Mouse (Mus musculus) MEL (cell line): ENCODE measurements at regions not wholly inside any gene's neighbourhood (a gene's known extent, or its start where the extent isn't known, plus 50 kb on each side); places are given as distances from the start of the nearest gene placed in this dataset.

Experiments
- DNase-seq: peaks from one replicate; pipeline ENCODE4 v3.0.0; 2011; ENCODE audit warnings: low read depth, low spot score
- H3K27ac ChIP-seq: 2 replicates; pipeline ENCODE4 v1.5.1; 2012; ENCODE audit warnings: low read depth, mild to moderate bottlenecking, control low read depth, low read length, moderate library complexity; ENCODE audit not compliant: control insufficient read depth
- H3K27me3 ChIP-seq, 2 experiments: fragments of 150-350 bp in 1 of 2; sonication (generic) in 1 of 2; 2 replicates each; pipeline ENCODE4 v1.6.1; 2012; ENCODE audit warnings: low read length in 2 of 2, mild to moderate bottlenecking in 2 of 2, improper control_type of control experiment in 1 of 2, moderate library complexity in 1 of 2; ENCODE audit not compliant: insufficient read depth in 2 of 2, control insufficient read depth in 1 of 2
- H3K36me3 ChIP-seq, 2 experiments: 2 replicates each; pipeline ENCODE4 v1.6.1; 2012 to 2014; ENCODE audit warnings: low read length in 2 of 2, improper control_type of control experiment in 1 of 2, inconsistent platforms in 1 of 2, mild to moderate bottlenecking in 1 of 2; ENCODE audit not compliant: insufficient read depth in 2 of 2, control insufficient read depth in 1 of 2
- H3K4me1 ChIP-seq, 2 experiments: fragments of 150-350 bp in 1 of 2; sonication (generic) in 1 of 2; 2 replicates each; pipeline ENCODE4 v1.6.1; 2012; ENCODE audit warnings: low read length in 2 of 2, improper control_type of control experiment in 1 of 2, mild to moderate bottlenecking in 1 of 2; ENCODE audit not compliant: insufficient read depth in 2 of 2, control insufficient read depth in 1 of 2
- H3K4me3 ChIP-seq, 2 experiments: fragments of 150-350 bp in 1 of 2; sonication (generic) in 1 of 2; 2 replicates each; pipeline ENCODE4 v1.5.1; 2012; ENCODE audit warnings: low read depth in 2 of 2, low read length in 2 of 2, mild to moderate bottlenecking in 2 of 2, moderate library complexity in 2 of 2, control low read depth in 1 of 2, improper control_type of control experiment in 1 of 2; ENCODE audit not compliant: control insufficient read depth in 1 of 2, insufficient read depth in 1 of 2
- H3K79me2 ChIP-seq: 2 replicates; pipeline ENCODE4 v1.6.1; 2012; ENCODE audit warnings: mild to moderate bottlenecking, low read length, moderate library complexity; ENCODE audit not compliant: control insufficient read depth, poor library complexity, insufficient read depth
- H3K9ac ChIP-seq: 2 replicates; pipeline ENCODE4 v1.6.1; 2012; ENCODE audit warnings: low read depth, mild to moderate bottlenecking, control low read depth, low read length, moderate library complexity; ENCODE audit not compliant: control insufficient read depth, poor library complexity, severe bottlenecking
- H3K9me3 ChIP-seq: fragments of 150-350 bp; sonication (generic); replicated peaks from 2 replicates; pipeline ENCODE4 v1.6.1; 2012; ENCODE audit warnings: mild to moderate bottlenecking, low read length, improper control_type of control experiment, moderate library complexity; ENCODE audit not compliant: insufficient read depth
- CHD2 ChIP-seq: IDR thresholded peaks from 2 replicates; pipeline ENCODE4 v1.6.1; 2011; ENCODE audit warnings: low read length, improper control_type of control experiment
- E2F4 ChIP-seq: IDR thresholded peaks from 2 replicates; pipeline ENCODE4 v1.6.1; 2011; ENCODE audit warnings: low read depth, low read length, improper control_type of control experiment, borderline replicate concordance
- ETS1 ChIP-seq: IDR thresholded peaks from 2 replicates; pipeline ENCODE4 v1.6.1; 2012; ENCODE audit warnings: low read depth, mild to moderate bottlenecking, inconsistent platforms, low read length, improper control_type of control experiment, moderate library complexity
- GABPA ChIP-seq: IDR thresholded peaks from 2 replicates; pipeline ENCODE4 v1.6.1; 2012; ENCODE audit warnings: low read depth, mild to moderate bottlenecking, inconsistent platforms, low read length, improper control_type of control experiment, moderate library complexity
- HCFC1 ChIP-seq: IDR thresholded peaks from 2 replicates; pipeline ENCODE4 v1.6.1; 2012; ENCODE audit warnings: low read depth, mild to moderate bottlenecking, inconsistent platforms, low read length, improper control_type of control experiment, moderate library complexity
- KAT2A ChIP-seq: conservative IDR thresholded peaks from 2 replicates; pipeline ENCODE4 v1.6.1; 2012; ENCODE audit warnings: low read depth, low read length, improper control_type of control experiment, inconsistent platforms
- MAX ChIP-seq: IDR thresholded peaks from 2 replicates; pipeline ENCODE4 v1.6.1; 2011; ENCODE audit warnings: low read length, improper control_type of control experiment
- MAZ ChIP-seq: IDR thresholded peaks from 2 replicates; pipeline ENCODE4 v1.6.1; 2012; ENCODE audit warnings: low read depth, mild to moderate bottlenecking, inconsistent platforms, low read length, improper control_type of control experiment
- MEF2A ChIP-seq: IDR thresholded peaks from 2 replicates; pipeline ENCODE4 v1.6.1; 2014; ENCODE audit warnings: low read depth, mild to moderate bottlenecking, inconsistent platforms, low read length, improper control_type of control experiment; ENCODE audit not compliant: poor library complexity, insufficient replicate concordance, severe bottlenecking; ENCODE audit errors: extremely low read depth
- MXI1 ChIP-seq: IDR thresholded peaks from 2 replicates; pipeline ENCODE4 v1.6.1; 2011; ENCODE audit warnings: mild to moderate bottlenecking, low read depth, low read length, improper control_type of control experiment
- MYC ChIP-seq: IDR thresholded peaks from 2 replicates; pipeline ENCODE4 v1.6.1; 2011; ENCODE audit warnings: low read depth, mild to moderate bottlenecking, low read length, improper control_type of control experiment, moderate library complexity
- POLR2A ChIP-seq, 2 experiments: IDR thresholded peaks; 2 replicates each; pipeline ENCODE4 v1.6.1; 2011 to 2012; ENCODE audit warnings: low read length in 2 of 2, mild to moderate bottlenecking in 2 of 2, control low read depth in 1 of 2, improper control_type of control experiment in 1 of 2, low read depth in 1 of 2, moderate library complexity in 1 of 2; ENCODE audit not compliant: control insufficient read depth in 1 of 2, insufficient read depth in 1 of 2, poor library complexity in 1 of 2
- POLR2AphosphoS5 ChIP-seq: IDR thresholded peaks from 2 replicates; pipeline ENCODE4 v1.6.1; 2012; ENCODE audit warnings: low read depth, borderline replicate concordance, mild to moderate bottlenecking, inconsistent platforms, low read length, moderate library complexity, mixed read lengths
- RAD21 ChIP-seq: IDR thresholded peaks from 2 replicates; pipeline ENCODE4 v1.6.1; 2011; ENCODE audit warnings: mild to moderate bottlenecking, low read depth, low read length, improper control_type of control experiment
- SIN3A ChIP-seq: IDR thresholded peaks from 2 replicates; pipeline ENCODE4 v1.6.1; 2012; ENCODE audit warnings: low read length, improper control_type of control experiment, inconsistent platforms
- TAL1 ChIP-seq: IDR thresholded peaks from 2 replicates; pipeline ENCODE4 v1.6.1; 2012; ENCODE audit warnings: mild to moderate bottlenecking, inconsistent platforms, low read length, moderate library complexity, mixed read lengths
- USF1 ChIP-seq: IDR thresholded peaks from 2 replicates; pipeline ENCODE4 v1.6.1; 2014; ENCODE audit warnings: low read depth, mild to moderate bottlenecking, inconsistent platforms, low read length, improper control_type of control experiment, moderate library complexity
- USF2 ChIP-seq, 2 experiments: IDR thresholded peaks; 2 replicates each; pipeline ENCODE4 v1.6.1; 2011 to 2012; ENCODE audit warnings: improper control_type of control experiment in 2 of 2, low read length in 2 of 2, borderline replicate concordance in 1 of 2, inconsistent platforms in 1 of 2, low read depth in 1 of 2, mild to moderate bottlenecking in 1 of 2; ENCODE audit not compliant: insufficient read depth in 1 of 2
- ZC3H11A ChIP-seq: IDR thresholded peaks from 2 replicates; pipeline ENCODE4 v1.6.1; 2012; ENCODE audit warnings: low read depth, mild to moderate bottlenecking, inconsistent platforms, low read length, improper control_type of control experiment
- ZKSCAN1 ChIP-seq: IDR thresholded peaks from 2 replicates; pipeline ENCODE4 v1.6.1; 2012; ENCODE audit warnings: low read depth, mild to moderate bottlenecking, inconsistent platforms, low read length, improper control_type of control experiment, moderate library complexity
- ZNF384 ChIP-seq: IDR thresholded peaks from 2 replicates; pipeline ENCODE4 v1.6.1; 2012; ENCODE audit warnings: low read depth, mild to moderate bottlenecking, inconsistent platforms, low read length, improper control_type of control experiment

DNA sequence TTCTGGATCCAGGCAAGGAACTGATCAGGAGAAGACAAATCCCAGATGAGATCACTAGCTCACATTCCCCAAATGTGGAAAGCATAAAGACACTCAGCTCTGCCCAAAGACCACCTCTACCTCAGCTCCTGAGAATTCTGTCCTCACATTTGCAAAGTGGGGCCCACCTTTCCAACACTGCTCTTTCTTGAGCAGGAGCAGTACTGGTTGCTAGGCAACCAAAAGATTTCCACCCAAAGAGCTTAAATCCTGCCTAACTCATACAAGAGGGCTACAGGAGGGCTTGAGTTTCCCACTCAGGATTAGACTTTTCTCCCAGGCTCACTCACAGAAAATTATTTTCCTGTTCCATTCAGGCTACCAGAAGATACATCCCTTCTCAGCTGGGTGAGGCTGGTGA, 74.0 kb downstream of the Pcdh20 start:
- no peak for DNase-seq
- H3K36me3 ChIP-seq: no peaks in the 10 kb centered on the region
- H3K79me2 ChIP-seq: no peaks in the 10 kb centered on the region
- H3K9me3 ChIP-seq: no peaks in the 10 kb centered on the region
- H3K27ac ChIP-seq: no peak overlapping the region
- no peaks in the 10 kb centered on the region for H3K4me1 ChIP-seq
- no peak overlapping the region for H3K4me3 ChIP-seq
- H3K27me3 ChIP-seq: no peaks in the 10 kb centered on the region
- TF ChIP-seq HCFC1: no peak
- no peak overlapping the region for H3K9ac ChIP-seq

DNA sequence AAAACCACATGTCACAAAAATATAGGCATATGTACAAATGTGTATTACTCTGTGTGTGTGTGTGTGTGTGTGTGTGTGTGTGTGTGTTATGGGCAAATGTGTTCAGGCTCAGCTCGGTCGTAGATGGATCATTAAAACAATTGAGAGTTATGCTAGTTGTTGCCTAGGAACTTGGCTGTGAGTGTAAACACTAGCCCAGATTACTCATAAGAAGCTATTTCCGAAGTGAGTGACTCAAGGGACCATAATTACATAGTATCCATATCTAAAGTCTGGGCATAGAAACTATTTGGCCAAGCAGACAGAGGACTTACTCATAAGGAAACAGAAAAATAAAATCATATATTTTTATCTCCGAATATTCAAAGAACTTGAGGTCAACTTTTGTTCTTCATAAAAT, 76.2 kb downstream of the Pcdh20 start:
- Histone ChIP-seq H3K4me3 (no peak overlapping the region), H3K9me3 (no peaks in the 10 kb centered on the region), H3K36me3 (no peaks in the 10 kb centered on the region), H3K9ac (no peak overlapping the region), H3K27ac (no peak overlapping the region), H3K79me2 (no peaks in the 10 kb centered on the region), H3K4me1 (no peaks in the 10 kb centered on the region), H3K27me3 (no peaks in the 10 kb centered on the region)
- no peak for DNase-seq
- TF ChIP-seq KAT2A (no peak), MAZ (no peak), SIN3A (no peak), ZKSCAN1 (no peak)
- TF ChIP-seq, all 39 proteins: peak for 0

DNA sequence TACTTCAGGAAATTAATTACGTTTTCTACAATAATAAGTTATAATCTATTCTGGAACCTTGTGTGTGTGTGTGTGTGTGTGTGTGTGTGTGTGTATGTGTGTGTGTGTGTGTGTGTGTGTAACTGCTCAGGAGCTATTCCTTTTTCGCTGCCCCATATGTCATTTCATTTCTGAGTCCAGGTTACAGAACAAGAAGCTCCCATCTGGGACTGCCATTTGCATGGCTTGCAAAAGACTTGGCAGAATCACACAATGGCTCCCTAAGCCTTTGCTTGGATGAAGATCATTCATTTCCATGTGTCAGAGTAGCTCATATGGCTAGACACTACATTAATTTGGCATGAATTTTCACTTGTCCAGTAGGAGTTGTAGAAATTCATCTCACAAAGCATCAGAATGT, 86.6 kb downstream of the Pcdh20 start:
- DNase-seq: no peak
- Histone ChIP-seq H3K36me3 (no peaks in the 10 kb centered on the region), H3K4me3 (no peak overlapping the region), H3K79me2 (no peaks in the 10 kb centered on the region), H3K27ac (no peak overlapping the region), H3K9ac (no peak overlapping the region)
- TF ChIP-seq USF1 (no peak), MAX (no peak), ETS1 (no peak), RAD21 (no peak), POLR2A (IDR thresholded peaks at IDR 0.05; ENCODE audit: control insufficient read depth in 1 of 2, insufficient read depth in 1 of 2, low read depth in 1 of 2, low read length in 2 of 2, poor library complexity in 1 of 2) (no peak), ZC3H11A (no peak), GABPA (no peak), MEF2A (no peak), USF2 (IDR thresholded peaks at IDR 0.05; ENCODE audit: borderline replicate concordance in 1 of 2, insufficient read depth in 1 of 2, low read depth in 1 of 2, low read length in 2 of 2) (no peak), MXI1 (no peak), CHD2 (no peak), SIN3A (no peak), MYC (no peak), ZNF384 (no peak), E2F4 (no peak), TAL1 (no peak), POLR2AphosphoS5 (no peak)
- TF ChIP-seq, all 39 proteins: peak for 0
- no peaks in the 10 kb centered on the region for H3K9me3 ChIP-seq
- H3K27me3 ChIP-seq: no peaks in the 10 kb centered on the region
- H3K4me1 ChIP-seq: no peaks in the 10 kb centered on the region
